Mouse (Mus musculus): Measurements from ENCODE around the gene Ly6g6d.

DNA sequence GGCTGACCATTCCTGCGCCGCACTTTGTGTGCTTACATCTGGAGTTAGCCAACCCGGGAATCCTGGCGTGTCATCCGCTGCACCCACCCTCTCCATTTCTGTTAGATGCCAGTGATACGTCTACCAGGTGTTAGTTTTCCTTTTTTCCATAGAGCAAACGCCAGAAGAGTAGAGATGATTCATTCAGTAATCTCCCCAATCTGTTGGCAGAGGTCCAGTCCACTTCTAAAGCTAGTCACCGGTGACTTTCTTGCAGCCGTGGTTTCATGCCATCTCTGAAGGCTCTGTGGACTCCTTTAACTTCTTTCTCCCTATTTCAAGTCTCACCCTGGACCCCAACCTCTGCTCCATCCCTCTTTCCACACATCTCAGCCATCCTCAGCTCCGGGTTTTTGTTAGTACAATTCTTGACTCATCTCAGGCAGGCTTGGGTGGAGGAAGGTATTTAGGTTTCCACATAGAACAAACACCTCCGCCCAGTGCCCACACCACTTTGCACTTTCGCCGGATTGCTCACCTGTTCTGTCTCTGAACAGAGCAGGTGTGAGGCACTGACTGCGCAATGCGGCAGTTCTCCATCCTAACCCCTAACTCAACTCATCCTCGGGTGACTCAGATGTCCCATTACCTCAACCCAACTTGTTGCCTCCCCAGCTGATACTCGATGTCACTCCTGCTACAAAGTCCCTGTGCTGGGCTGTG lies 9.5 kb downstream of the Ly6g6d start:
- no peak for TF ChIP-seq CTCF (IDR thresholded peaks at IDR 0.05; ENCODE audit: low read depth)
- no peak for TF ChIP-seq EP300 (IDR thresholded peaks at IDR 0.05; ENCODE audit: low read depth)

Data from liver, postnatal 0 days (tissue).